Mouse (Mus musculus) brain, embryonic 18.5 days (tissue): ENCODE data around the gene Tmem132d.
"Not testable (repeated sequence)": the region's sequence is repeated elsewhere in the genome, so short reads cannot be mapped to it uniquely, and the experiment has no call there.

Experiments used
- DNase-seq: peaks from one replicate; pipeline ENCODE4 v3.0.0-alpha.2; 2012; ENCODE audit warnings: low read depth, low spot score

Gene Tmem132d

DNA sequence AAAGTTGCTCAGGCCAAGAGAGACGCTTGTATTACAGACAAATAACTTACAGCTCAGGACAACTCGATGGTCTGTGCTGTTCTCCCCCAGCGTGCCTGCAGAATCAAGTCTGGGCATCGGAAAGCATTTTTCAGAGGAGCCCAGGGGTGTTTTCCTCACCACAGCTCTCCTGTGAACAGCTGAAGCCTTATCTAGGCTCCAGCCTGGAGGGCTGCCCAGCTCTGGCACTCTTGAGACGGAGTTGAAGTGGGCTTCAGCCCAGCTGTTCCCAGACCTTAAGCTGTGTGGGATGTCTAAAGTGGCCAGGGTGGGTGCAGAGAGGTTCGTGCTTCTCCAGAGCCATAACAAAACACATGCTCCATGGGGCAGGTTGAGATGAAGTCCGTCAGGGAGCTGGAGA, 657.1 kb downstream of the Tmem132d start:
- no peak for DNase-seq

DNA sequence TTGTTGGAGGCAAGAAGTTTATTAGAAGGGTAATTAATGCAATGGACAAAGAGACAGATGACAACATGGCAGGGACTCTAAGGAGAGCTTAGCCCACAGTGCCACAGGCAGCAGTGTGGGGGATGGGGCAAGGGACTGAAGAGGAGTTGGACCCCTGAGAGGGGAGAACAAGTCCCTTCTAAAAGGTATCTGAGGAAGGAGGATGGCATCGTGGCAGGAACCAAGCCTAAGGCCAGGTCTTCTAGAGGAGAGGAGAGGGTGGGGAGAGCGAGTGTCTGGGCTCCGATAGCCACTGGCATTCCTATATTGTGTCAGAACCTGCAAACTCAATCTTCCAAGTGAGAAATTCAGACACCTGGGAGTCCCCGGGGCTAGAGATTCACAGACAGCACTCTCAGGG, 674.3 kb downstream of the Tmem132d start:
- no peak for DNase-seq

DNA sequence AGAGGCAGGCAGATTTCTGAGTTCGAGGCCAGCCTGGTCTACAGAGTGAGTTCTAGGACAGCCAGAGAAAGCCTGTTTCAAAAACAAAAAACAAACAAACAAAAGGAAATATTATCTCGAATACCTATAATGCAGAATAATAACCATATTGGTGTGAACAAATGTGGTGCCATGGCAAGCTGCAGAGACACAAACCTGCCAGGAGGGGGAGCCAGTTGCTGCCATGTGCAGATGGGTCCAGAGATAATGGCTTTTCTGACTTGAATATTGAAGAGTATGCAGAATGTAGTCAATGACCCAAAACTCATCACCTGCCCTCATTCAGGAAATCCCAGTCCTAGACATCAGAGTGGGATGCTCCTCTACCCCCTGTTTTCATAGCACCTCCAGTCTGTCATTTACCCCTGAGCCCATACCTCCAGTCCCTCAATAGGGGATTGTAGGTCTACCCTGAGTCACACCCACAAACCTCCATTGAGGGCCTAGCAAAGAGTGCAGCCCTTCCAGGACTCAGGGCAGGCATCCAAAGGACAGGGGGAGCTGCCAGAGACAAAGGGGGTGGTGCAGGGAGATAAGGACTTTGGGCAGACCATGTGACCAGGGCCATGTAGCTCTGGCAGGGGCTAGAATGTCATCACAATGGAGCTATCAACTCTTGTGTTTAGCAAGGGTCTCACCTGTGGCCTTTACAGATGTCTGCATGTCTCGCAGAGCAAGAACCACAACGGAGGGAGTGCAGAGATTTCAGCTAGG, 676.0 kb downstream of the Tmem132d start:
- no peak for DNase-seq

DNA sequence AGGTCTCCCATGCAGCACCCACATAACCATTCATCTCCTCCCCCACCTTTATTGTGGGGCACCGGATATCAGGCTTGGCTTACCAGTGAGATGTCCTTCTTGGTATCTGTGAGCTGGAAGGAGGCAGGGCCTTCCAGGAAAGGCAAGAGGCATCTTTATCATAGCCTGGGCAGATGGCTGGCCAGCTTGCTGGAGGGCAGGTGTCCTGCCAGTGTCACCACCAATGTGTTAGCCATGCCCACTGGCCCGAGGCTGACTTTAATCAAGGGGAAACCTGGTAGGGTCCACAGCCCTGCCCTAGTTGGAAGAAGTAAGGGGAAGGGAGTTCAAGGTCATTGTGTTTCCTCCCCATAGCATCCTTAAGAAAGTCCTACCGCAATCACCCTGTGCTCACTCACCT, 676.9 kb downstream of the Tmem132d start:
- DNase-seq: no peak

DNA sequence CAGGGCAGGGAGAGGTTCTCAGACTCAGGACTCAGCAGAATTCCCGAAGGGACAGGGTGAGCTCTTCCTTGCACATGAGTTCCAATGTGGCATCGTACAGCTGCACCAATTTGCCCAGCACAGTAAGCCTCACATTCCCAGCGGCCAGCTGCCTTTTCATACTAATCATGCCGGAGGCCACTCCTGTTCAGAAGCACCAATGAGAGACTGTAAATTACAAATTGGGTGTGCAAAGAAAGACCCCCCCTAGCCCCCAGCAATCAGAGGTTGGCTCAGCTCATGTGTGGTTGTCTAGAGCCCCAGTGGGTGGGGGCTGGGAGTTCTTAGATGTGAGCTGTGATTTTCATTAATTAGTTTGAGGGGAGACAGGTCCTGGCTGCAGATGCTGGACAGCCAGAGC, 677.3 kb downstream of the Tmem132d start:
- no peak for DNase-seq

DNA sequence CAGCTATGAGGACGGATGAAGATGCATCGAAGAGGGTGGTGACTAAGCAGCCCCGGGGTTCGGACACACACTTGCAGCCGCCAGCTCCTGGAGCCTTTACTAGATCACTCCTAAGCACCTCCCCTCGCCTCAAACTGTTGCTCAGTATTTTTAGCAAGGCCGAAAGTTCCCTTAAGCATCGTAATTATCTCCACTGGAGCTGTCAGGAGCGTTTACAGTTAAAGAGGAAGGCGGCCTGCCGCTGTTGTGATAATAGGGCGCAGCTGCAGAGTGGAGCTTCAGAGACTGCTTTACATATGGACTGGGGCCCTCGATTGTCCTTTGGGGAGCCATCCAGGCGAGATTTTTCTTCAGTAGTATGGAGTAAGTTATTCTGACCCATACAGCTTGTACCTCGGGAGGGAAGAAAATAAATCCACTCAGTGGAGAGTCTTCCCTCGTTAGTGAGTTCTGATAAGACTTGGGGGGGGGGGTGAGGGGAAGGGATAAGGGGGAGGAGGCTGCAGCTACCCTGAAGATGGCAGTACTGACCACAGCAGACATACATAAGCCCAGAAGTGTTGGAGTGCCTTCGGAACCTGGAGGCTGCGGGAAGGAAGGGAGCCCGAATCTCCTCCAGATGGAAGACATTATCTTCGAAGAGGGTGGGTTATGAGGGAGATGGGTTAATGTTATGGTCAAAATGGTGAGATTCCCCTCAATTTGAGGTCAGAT, 681.5 kb downstream of the Tmem132d start:
- DNase-seq: no peak

DNA sequence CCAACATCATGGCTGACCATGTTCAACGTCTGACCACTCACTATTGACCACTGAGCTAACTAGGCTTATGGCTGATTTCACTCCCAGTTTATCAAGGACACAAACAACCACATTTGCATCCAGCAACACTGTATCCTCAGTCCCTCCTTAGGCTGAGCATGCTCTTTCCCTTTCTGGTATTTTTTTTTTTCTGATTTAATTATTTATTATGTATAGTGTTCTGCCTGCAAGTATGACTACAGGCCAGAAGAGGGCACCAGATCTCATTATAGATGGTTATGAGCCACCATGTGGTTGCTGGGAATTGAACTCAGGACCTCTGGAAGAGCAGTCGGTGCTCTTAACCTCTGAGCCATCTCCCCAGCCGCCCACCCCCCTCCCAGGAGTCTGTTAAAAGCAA, 683.3 kb downstream of the Tmem132d start:
- DNase-seq: not testable (repeated sequence)

DNA sequence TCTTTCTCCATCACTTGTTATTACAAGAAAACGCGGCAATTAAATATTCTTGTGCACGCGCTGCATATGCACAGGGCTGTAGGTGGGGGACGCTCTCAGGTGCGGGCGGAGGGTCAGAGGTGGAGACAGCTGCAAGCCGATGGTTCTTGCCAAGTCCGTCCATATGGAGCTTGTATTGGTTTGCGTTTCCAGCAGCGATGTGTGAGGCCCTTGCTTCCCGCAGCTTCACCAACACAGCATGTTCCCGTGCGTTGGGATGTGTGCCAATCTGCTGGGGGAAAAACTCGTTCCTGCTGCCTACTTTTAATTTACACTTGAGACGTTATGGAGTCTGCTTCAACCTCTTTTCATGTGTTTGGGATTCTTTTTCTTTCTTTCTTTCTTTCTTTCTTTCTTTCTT, 691.5 kb downstream of the Tmem132d start:
- DNase-seq: no peak
